Mouse (Mus musculus): ENCODE results near the gene Sema3f.

Gene Sema3f

GRCm38 (mm10) chr9:107714221-107714952 is 4.1 kb upstream of the Sema3f start:
- in situ Hi-C loops (cut with MboI): no loop called here

- in situ Hi-C loops (cut with MboI): no loop called here
Observed at GRCm38 (mm10) chr9:107709096-107709696, 1.1 kb downstream of the Sema3f start.

- in situ Hi-C loops (cut with MboI): no loop called here
Observed at GRCm38 (mm10) chr9:107708439-107709095, 1.7 kb downstream of the Sema3f start.

- in situ Hi-C loops (cut with MboI): no loop called here
Observed at GRCm38 (mm10) chr9:107707701-107708438, 2.4 kb downstream of the Sema3f start.

GRCm38 (mm10) chr9:107706781-107707211 is 3.5 kb downstream of the Sema3f start:
- in situ Hi-C loops (cut with MboI): no loop called here

- in situ Hi-C loops (cut with MboI): no loop called here
Observed at GRCm38 (mm10) chr9:107703337-107704122, 6.7 kb downstream of the Sema3f start.

- in situ Hi-C loops (cut with MboI): no loop called here
Observed at GRCm38 (mm10) chr9:107702606-107703185, 7.6 kb downstream of the Sema3f start.

- in situ Hi-C loops (cut with MboI): no loop called here
Observed at GRCm38 (mm10) chr9:107701594-107701993, 8.7 kb downstream of the Sema3f start.

GRCm38 (mm10) chr9:107700114-107700571 is 10.1 kb downstream of the Sema3f start:
- in situ Hi-C loops (cut with MboI): no loop called here

- in situ Hi-C loops (cut with MboI): loop anchor here (25.0 kb wide), 1 partner anchor 337 kb away; no protein-coding TSS in a partner anchor
Observed at GRCm38 (mm10) chr9:107699376-107699980, 10.8 kb downstream of the Sema3f start.

GRCm38 (mm10) chr9:107698611-107699190 is 11.6 kb downstream of the Sema3f start:
- in situ Hi-C loops (cut with MboI): loop anchor here (25.0 kb wide), 1 partner anchor 336 kb away; no protein-coding TSS in a partner anchor

- in situ Hi-C loops (cut with MboI): loop anchor here (25.0 kb wide), 1 partner anchor 336 kb away; no protein-coding TSS in a partner anchor
Observed at GRCm38 (mm10) chr9:107697811-107698521, 12.3 kb downstream of the Sema3f start.

GRCm38 (mm10) chr9:107696845-107697610 is 13.2 kb downstream of the Sema3f start:
- in situ Hi-C loops (cut with MboI): loop anchor here (25.0 kb wide), 1 partner anchor 335 kb away; no protein-coding TSS in a partner anchor

- in situ Hi-C loops (cut with MboI): loop anchor here (25.0 kb wide), 1 partner anchor 334 kb away; no protein-coding TSS in a partner anchor
Observed at GRCm38 (mm10) chr9:107696106-107696479, 14.2 kb downstream of the Sema3f start.

GRCm38 (mm10) chr9:107695441-107696105 is 14.7 kb downstream of the Sema3f start:
- in situ Hi-C loops (cut with MboI): loop anchor here (25.0 kb wide), 1 partner anchor 333 kb away; no protein-coding TSS in a partner anchor

GRCm38 (mm10) chr9:107694627-107695026 is 15.6 kb downstream of the Sema3f start:
- in situ Hi-C loops (cut with MboI): loop anchor here (25.0 kb wide), 1 partner anchor 332 kb away; no protein-coding TSS in a partner anchor

- in situ Hi-C loops (cut with MboI): loop anchor here (25.0 kb wide), 1 partner anchor 331 kb away; no protein-coding TSS in a partner anchor
Observed at GRCm38 (mm10) chr9:107693433-107693987, 16.8 kb downstream of the Sema3f start.
